Mouse (Mus musculus) bone marrow, adult 2 months (tissue): Measurements from ENCODE around the gene Dpm1.

Experiments
- CTCF ChIP-seq: fragments of 200-500 bp; IDR thresholded peaks from 2 replicates; pipeline ENCODE4 v1.5.1; 2011; ENCODE audit warnings: low read length, control low read depth; ENCODE audit not compliant: control insufficient read depth, insufficient read depth
- POLR2A ChIP-seq: fragments of 200-500 bp; IDR thresholded peaks from 2 replicates; pipeline ENCODE4 v1.6.1; 2011; ENCODE audit warnings: low read depth, mild to moderate bottlenecking, control low read depth, low read length, borderline replicate concordance; ENCODE audit not compliant: control insufficient read depth

GRCm38 (mm10) chr2:168161978-168162377 lies 68.4 kb downstream of the Dpm1 start:
- TF ChIP-seq CTCF (no peak), POLR2A (no peak)
